Mouse (Mus musculus): ENCODE results near the gene Baiap2l1.

Gene Baiap2l1

DNA sequence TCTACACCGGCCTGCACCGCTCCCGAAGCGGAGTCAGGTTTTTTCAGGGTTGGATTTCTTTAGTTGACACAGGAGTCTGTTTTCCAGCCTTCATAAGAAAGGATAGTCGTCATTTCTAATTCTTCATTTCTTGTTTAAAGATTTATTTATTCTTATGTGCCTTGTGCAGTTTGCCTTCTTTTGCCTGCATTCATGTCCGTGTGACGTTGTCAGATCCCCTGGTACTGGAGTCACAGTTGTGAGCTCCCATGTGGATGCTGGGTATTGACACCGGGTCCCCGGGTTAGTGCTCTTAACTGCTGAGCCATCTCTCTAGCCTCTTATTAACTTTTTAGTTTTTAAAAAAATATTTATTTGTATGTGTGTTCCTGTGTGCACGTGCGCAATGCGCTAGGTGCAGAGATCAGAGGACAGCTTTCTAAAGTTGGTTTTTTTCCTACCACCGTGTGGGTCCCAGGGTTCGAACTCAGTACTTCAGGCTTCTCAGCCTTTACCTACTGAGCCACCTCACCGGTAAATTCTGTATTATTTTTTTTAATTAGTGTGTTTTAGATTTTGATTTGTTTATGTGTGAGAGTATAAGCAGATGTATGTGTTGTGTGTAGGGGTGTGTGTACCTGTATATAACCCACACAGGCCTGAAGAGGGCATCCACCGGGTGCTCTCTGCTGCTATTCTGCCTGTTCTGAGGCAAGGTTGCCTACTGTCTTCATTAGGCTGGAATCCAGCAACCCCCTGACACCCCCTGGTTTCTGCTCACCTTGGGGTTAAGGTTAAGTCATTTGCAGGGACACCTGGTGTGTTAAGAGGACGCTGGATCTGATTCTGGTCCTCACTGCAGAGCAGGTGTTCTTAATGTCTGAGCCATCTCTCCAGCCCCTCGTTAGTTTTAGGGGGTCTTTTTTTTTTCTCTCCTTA, 133.8 kb downstream of the Baiap2l1 start:
- no peak for DNase-seq (ENCODE audit: low read depth)

DNA sequence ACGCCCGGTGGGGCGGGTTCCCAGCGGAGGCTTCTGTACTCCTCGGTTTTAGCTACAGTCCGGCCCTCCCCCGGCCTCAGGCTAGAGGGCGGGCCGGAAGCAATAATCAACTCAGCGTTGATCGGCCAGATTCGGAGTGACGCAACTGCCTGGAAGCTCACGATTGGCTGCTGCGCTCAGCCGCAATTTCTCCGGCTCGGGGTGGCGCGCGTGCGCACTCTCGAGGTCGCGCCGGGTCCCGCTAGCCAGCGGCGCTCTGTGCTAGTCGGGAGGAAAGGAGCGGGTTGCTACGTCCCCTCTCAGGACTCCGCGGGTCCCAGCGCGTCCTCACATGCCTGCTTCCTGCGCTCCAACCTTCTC, 134.4 kb downstream of the Baiap2l1 start, which contains the start of gene Tecpr1:
TSS of gene Tecpr1 (minus strand) at position 113 of the 360 bp plus-strand sequence.
- peak; percentile 96 for DNase-seq (ENCODE audit: low read depth)

DNA sequence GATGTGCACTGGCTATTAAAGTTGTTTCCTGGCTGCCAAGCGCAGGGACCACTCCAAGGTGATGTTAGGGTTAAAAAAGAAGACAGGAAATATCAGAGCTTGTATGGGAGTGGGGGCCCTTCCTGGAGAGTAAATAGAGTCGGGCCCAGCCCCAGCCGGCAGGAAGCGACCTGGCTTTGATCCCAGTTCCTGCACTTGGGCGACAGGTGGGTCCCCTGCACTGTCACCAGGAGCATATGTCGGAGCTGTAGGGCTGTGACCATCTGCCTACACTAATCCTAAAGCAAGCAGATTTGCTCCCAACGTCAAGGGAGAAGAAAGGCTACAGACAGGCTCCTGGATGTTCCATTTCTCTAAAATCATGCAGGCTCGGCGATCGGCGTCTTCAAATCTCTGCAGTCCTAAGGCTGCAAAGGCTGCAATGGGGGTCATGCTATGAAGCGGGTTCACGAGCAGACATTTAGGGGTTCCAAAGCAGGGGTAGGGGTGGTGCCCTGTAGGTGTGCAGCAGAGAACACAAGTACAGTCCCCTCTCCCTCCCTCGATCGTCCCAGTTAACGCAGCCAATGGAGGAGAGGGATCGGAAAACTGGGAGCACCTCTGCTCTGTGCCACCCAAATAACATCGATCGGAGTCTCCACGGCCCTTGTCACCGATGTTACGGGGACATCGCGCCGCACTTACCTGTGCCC, 135.0 kb downstream of the Baiap2l1 start:
- no peak for DNase-seq (ENCODE audit: low read depth)

DNA sequence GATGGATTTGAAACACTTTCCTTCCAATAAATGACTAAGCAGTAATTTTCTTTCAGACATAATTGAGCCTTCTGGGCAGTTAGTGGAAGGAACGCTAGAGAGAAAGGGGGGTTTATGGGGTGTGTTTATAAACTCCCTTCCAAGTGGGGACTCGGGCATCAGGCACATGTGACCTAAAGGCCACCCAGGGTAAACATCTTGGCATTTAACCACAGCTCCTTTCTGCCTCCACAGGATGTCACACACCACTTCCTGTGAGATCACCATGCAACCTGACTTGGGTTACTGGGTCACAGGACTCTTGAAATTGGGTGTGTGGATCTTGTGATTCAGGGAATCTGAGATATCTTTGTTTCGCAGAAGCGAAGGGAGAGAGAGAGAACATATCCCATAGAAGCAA, 136.6 kb downstream of the Baiap2l1 start:
- no peak for DNase-seq (ENCODE audit: low read depth)

DNA sequence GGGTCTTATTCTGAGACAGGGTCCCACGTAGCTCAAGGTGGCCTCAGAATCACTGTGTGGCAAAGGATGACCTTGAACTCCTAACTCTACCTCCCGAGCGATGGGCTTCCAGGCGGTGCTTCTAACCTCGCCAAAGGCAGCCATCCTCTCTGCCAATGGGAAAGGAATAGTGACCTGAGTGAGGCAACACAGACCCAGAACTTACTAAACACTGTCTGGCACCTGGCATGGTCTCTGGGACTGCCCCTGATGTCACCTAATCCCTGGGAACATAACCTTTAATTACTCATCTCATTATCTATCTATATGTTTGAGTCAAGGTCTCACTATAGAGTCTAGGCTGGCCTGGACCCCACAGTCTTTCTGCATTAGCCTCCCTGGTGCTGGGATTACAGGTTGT, 138.0 kb downstream of the Baiap2l1 start:
- no peak for DNase-seq (ENCODE audit: low read depth)

DNA sequence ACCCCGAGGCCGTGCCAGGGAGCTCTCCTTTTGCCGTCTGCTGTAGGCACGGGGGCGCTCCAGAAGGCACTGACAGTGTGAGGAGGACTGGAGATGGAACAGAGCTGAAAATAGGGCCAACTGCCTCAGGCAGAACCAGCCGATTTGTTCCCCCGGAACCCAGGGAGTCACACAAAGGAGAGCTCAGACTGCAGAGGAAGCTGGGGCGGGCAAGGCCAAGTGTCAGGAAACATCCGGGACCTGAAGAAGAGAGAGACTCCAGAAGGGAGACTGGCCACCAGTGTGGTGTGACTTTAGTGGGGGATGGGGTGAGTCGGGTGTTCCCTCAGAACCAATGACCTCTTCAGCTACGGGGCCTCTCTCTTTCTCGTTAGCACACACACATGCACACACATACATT, 138.6 kb downstream of the Baiap2l1 start:
- DNase-seq (ENCODE audit: low read depth), result no peak

DNA sequence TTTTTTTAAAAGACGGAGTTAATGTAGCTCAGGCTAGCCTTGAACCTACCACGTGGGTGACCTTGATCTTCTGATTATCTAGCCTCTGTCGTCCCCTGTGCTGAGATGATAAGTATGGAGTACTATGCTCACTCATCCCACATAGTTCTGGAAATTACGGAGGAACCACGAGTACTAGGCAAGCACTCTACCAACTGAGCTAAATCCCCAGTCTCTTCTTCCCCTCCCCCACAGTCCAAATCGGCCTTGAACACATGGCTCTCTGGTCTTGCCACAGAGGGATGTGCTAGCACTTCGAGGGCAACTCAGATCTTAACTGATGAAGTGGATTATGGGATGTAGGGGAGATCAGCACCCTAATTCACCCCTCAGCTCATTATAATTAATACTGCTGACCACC, 139.9 kb downstream of the Baiap2l1 start:
- DNase-seq (ENCODE audit: low read depth), result no peak

DNA sequence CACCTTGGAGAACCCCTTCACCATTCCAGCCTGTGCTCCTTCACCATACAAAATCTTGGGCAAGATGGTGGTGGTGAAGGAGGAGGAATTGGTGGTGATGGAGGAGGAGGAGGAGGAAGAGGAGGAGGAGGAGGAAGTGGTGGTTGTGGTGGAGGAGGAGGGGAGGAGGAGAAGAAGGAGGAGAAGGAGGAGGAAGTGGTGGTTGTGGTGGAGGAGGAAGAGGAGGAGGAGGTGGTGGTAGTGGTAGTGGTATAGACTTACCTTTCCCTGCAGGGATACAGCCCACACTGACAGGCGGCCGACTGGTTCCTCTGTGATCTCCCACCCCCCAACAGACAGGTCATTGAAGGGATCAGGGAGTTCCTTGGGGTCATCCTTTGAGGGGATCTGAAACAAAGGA, 141.9 kb downstream of the Baiap2l1 start:
- DNase-seq (ENCODE audit: low read depth), result no peak
